Mouse (Mus musculus) urinary bladder, postnatal 25 days (tissue): ENCODE data around the gene Fam78a.
A peak's percentile ranks its signal among the peaks of the same experiment; 100 is the strongest.

Experiments used
- DNase-seq: peaks from one replicate; pipeline ENCODE4 v3.0.0; 2022; ENCODE audit warnings: low spot score

Fam78a gene

DNA sequence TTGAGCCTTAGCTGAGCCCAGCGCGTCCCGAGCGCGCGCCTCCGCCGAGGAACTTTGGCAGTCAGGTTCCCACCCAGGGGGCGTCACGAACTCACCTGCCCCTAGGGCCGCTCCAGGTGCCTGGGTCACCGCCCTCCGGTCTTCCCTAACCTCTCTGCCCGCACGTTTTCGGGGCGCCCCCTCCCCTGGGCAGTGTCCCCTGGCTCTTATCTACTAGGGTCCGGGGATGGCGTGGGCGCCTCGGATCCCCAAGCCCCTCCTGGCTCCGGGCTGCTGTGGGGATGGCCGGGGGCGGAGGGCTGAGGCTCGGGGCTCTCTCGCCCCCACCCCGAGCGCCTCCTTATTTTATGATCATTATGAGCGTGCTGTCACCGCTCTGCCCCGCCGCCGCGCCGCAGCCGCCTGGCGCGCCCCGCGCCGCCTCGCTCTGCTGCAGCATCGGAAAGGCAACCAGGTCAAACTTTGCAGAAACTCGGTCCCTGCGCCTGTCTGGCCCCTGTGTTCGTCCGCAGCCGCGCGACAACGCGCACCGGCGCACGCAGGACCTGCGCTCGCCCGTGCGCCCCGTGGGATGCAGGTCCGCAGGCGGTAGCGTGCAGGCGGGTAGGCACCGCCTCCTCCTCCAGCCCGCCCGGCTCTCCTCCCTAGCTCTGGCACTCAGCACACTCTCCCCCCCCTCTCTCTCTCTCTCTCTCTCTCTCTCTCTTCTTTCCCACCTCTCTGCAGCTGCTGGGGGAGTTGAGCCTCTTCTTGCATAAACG is at the start of gene Fam78a:
TSS of gene Fam78a (minus strand) at position 747 of the 761 bp plus-strand sequence.
- no peak for DNase-seq

DNA sequence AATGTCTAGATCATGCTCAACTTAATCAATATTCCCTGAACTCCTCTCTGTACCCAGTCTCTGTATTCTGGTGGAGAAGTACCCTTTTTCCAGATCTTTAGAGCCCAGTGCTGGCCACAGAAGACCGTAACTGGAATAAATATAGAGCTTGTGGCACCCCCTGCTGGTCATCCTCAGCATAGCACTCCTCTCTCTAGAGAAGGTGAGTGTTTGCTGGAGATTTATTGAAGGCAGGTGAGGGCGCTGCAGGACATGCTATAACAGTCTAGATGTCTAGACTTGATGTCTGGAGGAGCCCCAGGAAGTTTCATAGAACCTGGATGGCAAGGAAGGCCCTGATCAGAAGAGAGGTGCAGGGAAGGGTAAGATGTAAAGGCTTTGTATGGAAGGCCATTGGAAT is 49.4 kb upstream of the Fam78a start:
- DNase-seq: peak; percentile 79

DNA sequence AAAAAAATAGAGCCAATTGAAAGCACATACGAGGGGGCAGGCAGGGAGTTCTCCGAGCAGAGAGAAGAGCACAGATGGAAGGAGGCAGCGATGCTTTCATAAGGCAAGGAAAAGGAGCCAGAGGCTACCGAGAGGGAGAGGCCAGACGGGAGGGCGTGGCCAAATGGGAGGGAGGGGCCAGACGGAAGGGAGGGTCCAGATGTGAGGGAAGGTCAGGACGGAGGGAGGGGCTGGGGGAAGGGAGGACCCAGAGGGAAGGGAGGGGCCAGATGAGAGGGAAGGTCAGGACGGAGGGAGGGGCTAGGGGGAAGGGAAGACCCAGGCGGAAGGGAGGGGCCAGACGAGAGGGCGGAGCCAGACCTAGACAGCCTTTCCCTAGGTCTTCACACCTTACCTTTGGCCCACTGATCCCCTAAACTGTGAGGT is 47.9 kb upstream of the Fam78a start:
- DNase-seq: peak; percentile 51

DNA sequence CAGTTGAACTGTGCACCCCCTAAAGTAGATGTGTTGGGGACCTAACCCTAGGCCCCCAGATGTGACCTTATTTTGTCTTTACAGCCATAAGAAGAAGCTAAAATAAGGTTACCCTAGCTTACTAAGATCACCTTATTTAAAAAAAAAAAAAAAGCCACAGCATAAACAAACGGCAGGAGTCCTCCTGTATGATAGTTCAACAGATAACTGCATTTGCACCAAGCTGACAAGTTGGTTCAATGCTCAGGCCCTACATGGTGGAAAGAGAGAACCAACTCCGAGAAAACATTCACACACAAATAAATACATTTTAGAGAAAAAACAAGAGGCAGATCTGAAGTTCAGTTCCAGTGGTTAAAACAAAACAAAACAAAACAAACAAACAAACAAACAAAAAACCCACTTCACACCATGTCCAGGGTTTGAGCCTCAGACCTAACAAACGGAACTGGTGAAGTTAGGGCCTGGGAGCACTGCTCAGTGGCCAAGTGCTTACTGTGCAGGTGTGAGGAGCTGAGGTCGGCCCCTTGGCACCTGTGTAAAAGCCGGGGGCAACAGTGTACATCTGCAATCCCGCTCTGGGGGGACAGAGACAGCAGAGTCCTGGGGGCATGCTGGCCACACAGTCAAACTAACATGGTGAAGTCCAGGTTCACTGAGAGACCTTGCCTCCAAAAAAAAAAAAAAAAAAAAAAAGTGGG is 47.4 kb upstream of the Fam78a start:
- no peak for DNase-seq

DNA sequence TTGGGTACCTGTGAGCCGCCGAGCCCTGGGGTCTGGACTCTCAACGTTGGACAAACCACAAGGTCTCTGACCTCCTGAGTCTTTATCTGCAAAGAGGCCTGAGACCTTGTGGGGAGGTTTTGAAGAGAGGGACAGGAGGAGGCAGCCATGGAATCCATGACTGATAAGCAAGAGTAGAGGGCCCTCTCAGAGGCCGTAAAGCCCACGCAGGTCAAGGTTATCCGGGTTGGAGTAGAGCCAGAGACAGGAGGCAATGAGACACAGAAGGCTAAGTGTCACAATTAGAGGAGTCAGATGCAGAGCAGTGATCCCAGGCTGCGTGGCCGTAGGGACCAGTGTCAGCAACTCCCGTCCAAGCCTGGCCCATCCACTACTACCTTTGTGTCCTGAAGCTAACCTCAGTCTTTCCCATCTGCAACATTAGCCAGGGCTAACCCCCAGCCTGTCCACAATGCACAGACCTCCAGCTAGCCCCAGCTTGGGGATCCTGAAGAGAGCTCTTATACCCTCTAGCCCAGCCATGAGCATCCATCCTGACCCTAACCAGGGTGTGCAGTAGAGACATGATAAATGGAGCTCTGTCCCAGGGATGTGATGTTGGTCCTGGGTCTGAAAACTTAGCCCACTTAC is 46.7 kb upstream of the Fam78a start:
- DNase-seq: no peak

DNA sequence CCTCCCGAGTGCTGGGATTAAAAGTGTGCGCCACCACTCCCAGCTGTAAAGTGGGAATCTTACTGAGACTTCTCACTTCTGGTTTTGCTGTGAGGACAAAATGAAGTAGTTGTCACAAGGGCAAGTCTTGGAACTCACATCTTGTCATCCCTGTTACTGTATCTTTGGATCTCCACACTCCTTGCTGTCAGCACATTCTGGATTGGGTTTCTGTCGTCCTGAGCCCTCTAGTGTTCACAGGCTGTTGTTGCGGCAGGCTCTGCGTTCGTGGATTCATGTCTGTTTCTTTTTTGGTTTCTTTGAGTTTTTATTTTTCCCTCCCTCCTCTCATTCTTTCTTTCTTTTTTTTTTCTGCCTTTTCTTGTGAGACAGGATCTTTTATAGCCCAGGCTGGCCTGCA is 45.8 kb upstream of the Fam78a start:
- DNase-seq: no peak

DNA sequence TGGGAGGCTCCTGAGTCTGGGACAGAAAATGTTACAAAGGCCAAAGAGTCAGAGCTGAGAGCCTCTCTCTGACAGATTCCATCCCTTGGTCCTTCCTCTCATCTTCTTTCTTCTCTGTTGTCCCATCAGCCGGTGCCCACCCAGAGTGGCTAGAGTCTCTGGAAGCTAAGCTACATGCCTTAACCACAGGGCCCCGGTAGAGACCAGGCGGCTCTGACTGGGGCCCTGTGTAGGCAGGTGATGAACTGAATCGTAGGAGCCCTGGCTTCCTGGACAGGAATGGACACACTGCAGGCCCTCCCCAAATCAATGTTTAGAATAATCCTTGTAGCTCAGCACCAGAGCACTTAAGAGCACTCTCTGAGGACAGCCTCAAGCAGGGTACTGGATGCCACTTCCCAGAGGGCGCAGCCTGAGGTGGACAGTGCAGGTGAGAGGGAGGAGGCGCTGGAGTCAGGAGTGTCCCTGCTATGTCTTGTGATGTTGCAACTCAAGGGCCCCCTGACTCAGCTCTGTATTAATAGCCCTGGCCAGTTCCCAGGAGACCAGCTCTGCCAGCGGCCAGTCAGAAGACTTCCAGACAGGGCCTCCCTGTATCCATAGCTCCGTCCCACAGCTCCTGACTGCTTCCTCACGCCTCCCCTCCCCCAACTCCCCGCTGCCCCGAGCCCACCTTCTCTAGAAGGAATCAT is 44.9 kb upstream of the Fam78a start:
- no peak for DNase-seq

DNA sequence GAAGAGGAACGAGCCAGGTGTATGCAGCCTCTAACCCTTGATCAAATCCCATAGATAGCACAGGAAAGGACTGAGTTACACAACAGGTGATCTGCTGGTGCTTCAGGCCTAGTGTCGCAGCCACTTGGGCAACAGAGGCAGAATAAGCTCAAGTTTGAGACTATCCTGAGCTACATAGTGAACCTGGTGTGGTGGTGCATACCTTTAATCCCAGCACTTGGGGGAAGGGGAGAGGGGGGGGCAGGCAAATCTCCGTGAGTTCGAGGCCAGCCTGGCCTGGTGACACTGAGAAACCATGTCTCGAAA is 43.8 kb upstream of the Fam78a start:
- no peak for DNase-seq

DNA sequence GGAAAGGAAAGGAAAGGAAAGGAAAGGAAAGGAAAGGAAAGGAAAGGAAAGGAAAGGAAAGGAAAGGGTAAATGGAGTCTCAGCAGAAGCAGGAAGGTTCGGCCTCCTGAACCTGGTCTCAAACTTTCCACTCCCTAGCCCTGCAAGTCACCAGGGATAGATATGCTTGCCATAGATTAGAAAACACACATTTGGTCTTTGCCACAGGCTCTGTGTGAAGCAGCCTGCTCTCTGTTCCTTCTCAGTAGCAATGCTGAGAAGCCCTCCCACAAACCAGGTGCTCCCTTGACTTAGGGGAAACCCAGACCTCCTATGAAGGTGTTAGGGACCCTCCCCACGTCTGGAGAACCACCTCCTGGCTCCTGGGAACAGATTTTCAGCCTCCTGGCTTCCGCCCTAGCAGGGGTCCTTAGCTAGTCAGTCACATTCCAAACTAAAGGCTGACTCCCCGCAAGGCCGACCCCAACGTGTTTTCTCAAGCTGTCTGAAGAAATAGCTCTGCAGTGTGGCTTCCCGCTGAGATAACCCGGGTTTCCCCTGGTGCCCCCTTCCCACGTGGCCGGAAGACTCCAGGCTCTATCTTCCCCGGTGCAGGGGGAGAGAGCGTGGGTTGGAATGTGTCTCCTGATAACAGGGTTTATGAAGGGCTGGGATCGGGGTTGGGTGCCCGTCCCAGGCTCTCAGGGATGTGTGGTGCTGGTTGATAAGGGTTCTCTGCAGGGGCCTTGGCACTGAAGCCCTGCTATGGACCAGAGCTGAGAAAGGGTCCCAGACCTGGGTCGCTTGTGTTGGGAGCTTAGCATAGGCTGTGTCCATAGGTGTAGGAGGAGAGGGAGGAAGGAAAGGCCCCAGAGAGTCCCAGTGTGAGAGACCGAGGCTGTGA is 43.2 kb upstream of the Fam78a start:
- no peak for DNase-seq

DNA sequence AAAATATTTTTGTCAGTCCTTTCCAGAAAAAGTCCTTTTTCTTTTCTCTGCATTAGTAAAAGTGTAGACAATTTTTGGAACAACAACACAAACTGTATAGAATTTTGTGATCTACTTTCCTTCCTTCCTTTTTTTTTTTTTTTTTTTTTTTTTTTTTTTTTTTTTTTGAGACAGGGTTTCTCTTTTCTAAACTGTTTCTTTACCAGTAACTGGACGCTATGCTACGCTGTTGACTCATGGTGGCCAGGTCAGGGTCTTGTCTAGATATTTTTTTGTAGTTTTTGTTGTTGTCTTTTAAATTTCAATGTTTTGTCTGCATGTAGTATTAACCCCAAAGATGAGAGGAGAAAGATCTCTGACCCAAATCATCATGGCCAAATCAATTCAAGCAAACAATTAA is 37.1 kb upstream of the Fam78a start:
- no peak for DNase-seq

DNA sequence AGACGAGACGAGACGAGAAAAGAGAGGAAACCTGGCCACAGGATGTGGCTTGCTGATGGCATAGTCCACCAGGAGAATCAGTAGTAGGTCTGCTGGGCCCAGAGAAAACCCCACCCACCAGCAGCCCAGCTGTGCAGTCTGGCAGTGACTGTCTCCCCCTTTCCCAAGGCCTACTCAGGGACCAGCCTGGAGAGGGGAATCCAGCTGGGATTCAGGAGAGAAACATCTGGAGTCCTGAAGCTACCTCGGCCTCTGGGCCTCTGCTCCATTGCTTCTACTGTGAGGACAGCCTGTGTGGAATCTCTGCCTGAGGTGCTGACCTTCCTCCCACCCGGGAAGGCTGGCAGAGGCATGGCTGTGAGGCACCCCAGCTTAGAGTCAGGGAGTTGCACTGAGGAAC is 36.5 kb upstream of the Fam78a start:
- no peak for DNase-seq

DNA sequence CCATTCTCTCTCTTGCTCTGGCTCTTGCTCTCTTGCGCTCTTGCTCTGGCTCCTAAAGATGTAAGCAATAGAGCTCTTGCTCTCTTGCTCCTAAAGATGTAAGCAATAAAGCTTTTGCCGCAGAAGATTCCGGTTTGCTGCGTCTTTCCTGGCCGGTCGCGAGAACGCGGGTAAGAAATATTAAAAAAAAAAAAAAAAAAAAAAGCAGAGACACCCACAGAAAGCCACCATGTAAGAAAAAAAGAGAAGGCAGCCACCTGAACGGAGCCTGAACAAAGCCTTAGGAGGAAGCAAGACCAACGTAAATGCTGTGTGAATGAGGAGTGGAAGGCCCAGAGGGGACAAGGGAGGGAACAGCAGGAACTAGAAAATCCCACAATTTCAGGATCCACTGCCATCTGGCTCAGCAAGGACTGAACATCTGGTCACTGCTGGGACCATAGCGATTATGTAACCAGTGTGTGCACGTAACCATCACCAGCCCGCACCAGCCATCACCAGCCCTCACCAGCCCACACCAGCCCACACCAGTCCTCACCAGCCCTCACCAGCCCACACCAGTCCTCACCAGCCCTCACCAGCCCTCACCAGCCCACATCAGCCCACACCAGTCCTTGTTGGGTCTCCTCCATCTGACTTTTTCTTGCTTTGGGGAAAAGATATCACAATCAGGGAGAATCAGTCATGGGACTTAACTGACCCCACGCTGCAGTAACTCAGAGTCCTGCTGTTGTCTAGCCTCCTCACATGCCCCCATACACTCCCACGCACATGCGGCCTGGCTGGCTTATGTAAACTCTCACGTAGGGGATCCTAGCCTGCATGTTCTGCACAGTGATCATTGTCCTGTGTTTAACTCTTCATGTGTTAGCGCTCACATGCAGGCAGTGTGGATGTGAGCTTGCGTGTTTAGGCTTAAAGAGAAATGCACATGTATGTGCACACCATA is 35.4 kb upstream of the Fam78a start:
- DNase-seq: no peak

DNA sequence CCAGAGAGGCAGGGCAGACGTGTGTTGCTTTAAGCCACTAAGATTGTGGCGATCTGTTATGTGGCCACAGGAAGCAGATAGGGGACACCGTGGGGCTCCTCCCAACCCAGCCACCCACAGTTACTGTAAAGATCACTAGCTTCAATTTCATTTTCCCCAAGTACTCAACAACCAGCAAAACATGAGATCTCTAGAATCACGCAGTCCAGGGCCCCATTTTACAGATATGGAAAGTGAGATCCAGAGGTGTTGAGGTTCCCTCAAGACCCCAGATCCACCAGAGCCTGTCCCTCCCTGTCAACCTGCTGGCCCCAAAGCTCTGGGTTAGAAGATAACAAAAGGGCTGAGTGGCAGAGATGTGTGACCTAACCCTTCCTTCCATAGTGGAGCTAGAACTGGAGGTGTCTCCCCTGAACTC is 31.2 kb upstream of the Fam78a start:
- no peak for DNase-seq

DNA sequence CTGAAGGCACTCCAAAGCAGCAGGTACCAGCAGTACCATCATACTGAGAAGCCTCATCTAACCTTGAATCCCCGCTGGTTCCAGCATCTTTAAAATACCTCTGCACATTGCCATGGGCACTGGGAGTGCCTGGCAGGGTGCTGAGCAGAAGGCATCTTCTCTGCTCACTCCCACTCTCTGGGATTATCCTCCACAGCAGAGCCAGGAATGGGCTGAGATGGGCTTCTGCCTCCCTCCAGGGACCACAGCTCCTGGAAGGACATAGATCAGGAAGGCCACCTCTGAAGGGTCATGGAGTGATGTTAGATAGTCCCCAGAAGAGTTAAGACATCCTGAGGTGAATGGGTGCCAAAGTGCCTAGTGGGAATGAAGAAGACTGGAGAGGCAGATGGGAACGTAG is 27.9 kb upstream of the Fam78a start:
- DNase-seq: no peak

DNA sequence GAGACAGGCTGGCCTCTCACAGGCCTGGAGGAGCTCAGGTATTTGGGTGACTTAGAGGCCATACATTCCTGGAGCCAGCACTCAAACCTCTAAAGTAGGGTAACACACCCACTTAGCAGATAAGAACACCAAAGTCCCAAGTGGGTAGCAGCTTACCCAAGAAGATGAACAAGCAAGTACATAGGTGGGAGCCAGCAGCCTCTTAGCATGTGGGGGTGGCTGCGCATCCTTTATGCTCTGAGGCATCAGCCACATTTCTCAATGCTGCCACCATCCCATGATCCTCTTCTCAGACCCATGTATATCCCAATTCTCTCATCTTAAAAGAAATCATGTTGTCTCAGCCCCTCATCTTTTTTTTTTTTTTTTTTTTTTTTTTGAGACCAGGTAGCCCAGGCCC is 26.6 kb upstream of the Fam78a start:
- DNase-seq: no peak

DNA sequence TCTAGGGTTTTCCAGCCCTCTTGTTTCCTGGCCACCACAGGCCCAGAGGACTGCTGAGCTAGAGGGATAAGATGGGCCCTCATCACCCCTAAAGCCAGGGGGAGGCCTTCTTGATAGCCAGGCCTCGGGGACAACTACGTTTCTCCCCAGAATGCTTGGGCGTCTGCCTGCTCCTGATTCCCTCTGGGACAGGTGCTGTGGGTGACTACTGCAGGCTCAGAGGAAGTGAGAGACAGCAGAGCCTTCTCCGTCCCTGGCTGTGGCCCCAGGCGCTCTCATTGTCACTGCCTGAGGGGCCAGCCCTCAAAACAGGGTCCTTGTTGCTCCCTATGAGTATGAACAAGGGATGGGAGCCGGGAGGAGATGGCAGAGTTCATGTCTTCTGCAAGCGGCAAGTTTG is 21.3 kb upstream of the Fam78a start:
- DNase-seq: no peak

DNA sequence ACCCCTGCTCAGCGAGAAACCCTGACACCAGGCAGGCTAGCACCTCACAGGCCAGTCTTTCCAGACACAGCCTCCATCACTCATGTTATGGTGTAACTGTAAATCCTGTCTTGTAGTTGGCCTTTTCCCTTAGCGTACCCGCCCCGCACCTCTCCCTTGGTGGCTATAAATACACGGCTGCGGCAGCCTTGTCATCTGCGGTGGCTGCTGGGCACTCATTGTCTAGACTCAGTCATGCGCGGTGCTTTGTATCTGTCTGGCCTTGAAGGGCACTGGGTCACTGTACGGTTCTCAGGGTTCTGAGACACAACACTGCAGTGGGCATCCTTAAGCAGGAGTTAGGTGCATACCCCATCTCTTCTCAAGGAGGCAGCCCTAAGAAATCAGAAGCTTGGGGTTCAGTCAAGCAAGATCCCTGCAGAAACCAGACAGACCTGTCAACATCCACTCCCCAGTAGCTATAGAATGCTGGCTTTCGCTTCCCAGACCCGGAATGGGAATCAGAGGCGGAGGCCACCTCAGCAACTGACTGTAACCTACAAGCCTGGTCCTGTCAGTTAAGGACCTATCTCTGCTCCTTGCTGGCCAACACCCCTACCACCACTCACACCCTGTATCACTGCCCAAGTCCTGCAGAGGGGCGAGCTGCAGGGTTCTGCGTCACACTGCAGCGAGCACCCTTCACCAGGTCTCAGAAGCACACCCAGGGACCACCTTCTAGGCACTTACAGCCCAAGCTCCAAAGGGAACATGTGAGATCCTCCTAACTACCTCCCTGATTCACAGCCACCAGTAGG is 20.7 kb upstream of the Fam78a start:
- no peak for DNase-seq

DNA sequence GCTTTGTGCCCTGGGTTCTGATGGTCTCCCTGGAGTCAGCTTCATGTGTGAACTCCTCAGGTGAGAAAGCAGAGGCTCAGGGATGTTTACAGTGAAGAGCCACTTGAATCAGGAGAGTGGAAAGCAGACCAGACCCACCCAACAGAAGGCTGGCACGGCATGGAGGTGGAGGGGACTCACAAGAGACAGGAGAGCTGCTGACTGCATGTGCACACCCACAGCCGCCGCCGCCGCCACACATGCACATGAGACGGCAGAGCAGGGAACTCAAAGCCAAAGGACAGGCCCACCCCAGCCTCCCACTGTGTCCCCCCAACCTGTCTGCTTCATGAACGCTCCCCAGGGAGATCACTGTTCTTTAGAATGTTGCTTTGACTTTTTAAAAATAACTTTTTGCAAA is 19.5 kb upstream of the Fam78a start:
- no peak for DNase-seq

DNA sequence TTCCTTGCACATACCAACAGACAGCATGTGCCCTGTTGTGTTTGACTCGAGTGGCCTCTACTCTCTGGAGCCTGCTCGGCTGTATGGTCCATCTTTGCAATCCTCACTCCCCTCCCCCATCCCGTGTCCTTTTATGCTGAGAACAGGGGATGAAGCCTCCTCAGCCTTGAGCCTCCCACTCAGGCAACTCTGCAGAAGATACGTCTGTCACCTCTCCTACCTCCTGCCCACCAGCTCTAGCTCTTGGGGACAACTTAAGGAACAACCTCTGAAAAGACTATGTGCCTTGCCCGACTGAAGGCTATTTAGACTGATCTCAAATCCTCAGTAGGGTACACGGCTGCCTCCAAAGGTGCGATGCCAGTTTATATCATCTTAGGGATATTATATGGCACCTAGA is 18.9 kb upstream of the Fam78a start:
- DNase-seq: no peak

DNA sequence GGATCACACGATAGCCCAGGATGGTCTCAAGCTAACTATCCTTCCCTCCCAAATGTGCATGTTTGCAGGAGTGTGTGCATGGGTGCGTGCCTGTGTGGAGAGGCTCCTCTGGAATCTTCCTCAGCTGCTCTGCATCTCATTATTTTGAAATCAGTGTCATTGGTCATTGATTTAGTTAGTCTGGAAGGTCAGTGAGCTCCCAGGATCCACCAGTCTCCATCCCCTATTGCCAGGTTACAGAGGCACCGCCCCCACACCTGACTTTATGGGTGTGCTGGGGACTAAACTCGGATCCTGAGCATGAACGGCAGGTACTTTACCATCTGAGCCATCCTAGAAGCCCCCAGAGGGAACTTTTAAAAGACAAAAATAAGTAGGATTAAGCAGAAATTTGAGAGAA is 18.3 kb upstream of the Fam78a start:
- no peak for DNase-seq
